Mouse (Mus musculus) stomach, postnatal 0 days (tissue): ENCODE measurements around the gene Ccdc82.

Experiments
- CTCF ChIP-seq: IDR thresholded peaks from 2 replicates; pipeline ENCODE4 v1.5.1; 2016; ENCODE audit warnings: antibody characterized with exemption, low read depth, mild to moderate bottlenecking, moderate library complexity
- EP300 ChIP-seq: optimal IDR thresholded peaks from 2 replicates; pipeline ENCODE3; 2016; ENCODE audit warnings: antibody characterized with exemption

GRCm38 (mm10) chr9:13323074-13323473 is 76.3 kb downstream of the Ccdc82 start:
- TF ChIP-seq EP300 (no peak), CTCF (no peak)
